Mouse (Mus musculus) heart, adult 2 months (tissue): ENCODE measurements at regions not wholly inside any gene's neighbourhood (a gene's known extent, or its start where the extent isn't known, plus 50 kb on each side); places are given as distances from the start of the nearest gene placed in this dataset.

ENCODE experiments used
- DNase-seq, 2 experiments: peaks; one replicate each; pipeline ENCODE4 v3.0.0; 2021
- H3K27ac ChIP-seq: fragments of 200-600 bp; 2 replicates; pipeline ENCODE4 v1.8.1; 2022
- H3K27me3 ChIP-seq: fragments of 200-500 bp; 2 replicates; pipeline ENCODE4 v1.6.1; 2012; ENCODE audit warnings: mild to moderate bottlenecking, low read length, inconsistent platforms, mixed read lengths; ENCODE audit not compliant: control insufficient read depth, insufficient read depth
- H3K36me3 ChIP-seq: fragments of 200-500 bp; 2 replicates; pipeline ENCODE4 v1.6.1; 2012; ENCODE audit warnings: low read length, inconsistent platforms; ENCODE audit not compliant: control insufficient read depth, insufficient read depth
- H3K4me1 ChIP-seq: fragments of 200-500 bp; 2 replicates; pipeline ENCODE4 v1.6.1; 2011; ENCODE audit warnings: low read length; ENCODE audit not compliant: control insufficient read depth, insufficient read depth
- H3K4me3 ChIP-seq: fragments of 200-600 bp; 2 replicates; pipeline ENCODE4 v1.8.1; 2022
- H3K79me2 ChIP-seq: fragments of 200-500 bp; replicated peaks from 2 replicates; pipeline ENCODE4 v1.6.1; 2012; ENCODE audit warnings: mild to moderate bottlenecking, inconsistent platforms, low read length, moderate library complexity, mixed read lengths; ENCODE audit not compliant: control insufficient read depth, insufficient read depth
- H3K9ac ChIP-seq: fragments of 200-500 bp; 2 replicates; pipeline ENCODE4 v1.6.1; 2012; ENCODE audit warnings: low read depth, mild to moderate bottlenecking, control low read depth, inconsistent platforms, low read length, mixed read lengths
- CTCF ChIP-seq: fragments of 200-600 bp; IDR thresholded peaks from 2 replicates; pipeline ENCODE4 v1.8.1; 2022; ENCODE audit warnings: antibody characterized with exemption, mild to moderate bottlenecking, moderate library complexity
- EP300 ChIP-seq: fragments of 200-500 bp; IDR thresholded peaks from 2 replicates; pipeline ENCODE4 v1.6.1; 2011; ENCODE audit warnings: low read depth, low read length, control low read depth; ENCODE audit not compliant: insufficient read depth
- POLR2A ChIP-seq: fragments of 200-500 bp; IDR thresholded peaks from 2 replicates; pipeline ENCODE4 v1.6.1; 2011; ENCODE audit warnings: mild to moderate bottlenecking, low read depth, low read length, control low read depth; ENCODE audit not compliant: insufficient read depth
- WGBS: fragments of 180-500 bp; shearing (Covaris S2); methylation state at CpG from one replicate; pipeline ENCODE4 v1.1.7; 2018; 5-methylcytosine and 5-hydroxymethylcytosine counted together
- intact Hi-C: fragments of 180-260 bp; cut with DNase I; formaldehyde crosslinking; loops from one replicate; pipeline ENCODE4 v1.15.1; 2025

- Histone ChIP-seq H3K36me3 (no peaks in the 10 kb centered on the region), H3K4me1 (no peaks in the 10 kb centered on the region), H3K27ac (no peak overlapping the region), H3K79me2 (no peaks in the 10 kb centered on the region), H3K4me3 (no peak overlapping the region), H3K27me3 (no peaks in the 10 kb centered on the region), H3K9ac (no peak overlapping the region)
- WGBS = 87% methylated on average over 3 of the region's 3 CpGs
- intact Hi-C loops = no loop called here
- TF ChIP-seq CTCF = no peak
- no peak for TF ChIP-seq POLR2A
- no peak for TF ChIP-seq EP300
- no peak for DNase-seq
Measured at GRCm38 (mm10) chr11:56201844-56202243, 161.0 kb upstream of the Nmur2 start.

GRCm38 (mm10) chr11:56195316-56195715, 154.5 kb upstream of the Nmur2 start:
- H3K36me3 ChIP-seq = no peaks in the 10 kb centered on the region
- no peak overlapping the region for H3K4me3 ChIP-seq
- 67% methylated on average over 3 of the region's 3 CpGs for WGBS
- TF ChIP-seq EP300 = no peak
- no peak for TF ChIP-seq CTCF
- TF ChIP-seq POLR2A = no peak
- DNase-seq = no peak
- no peak overlapping the region for H3K27ac ChIP-seq
- H3K9ac ChIP-seq = no peak overlapping the region
- no peaks in the 10 kb centered on the region for H3K4me1 ChIP-seq
- H3K27me3 ChIP-seq = no peaks in the 10 kb centered on the region; the same call in 1 of the 2 replicates
- intact Hi-C loops = no loop called here
- H3K79me2 ChIP-seq = no peaks in the 10 kb centered on the region

GRCm38 (mm10) chr11:56193426-56193825, 152.6 kb upstream of the Nmur2 start:
- DNase-seq = no peak
- 38% methylated on average over 2 of the region's 2 CpGs for WGBS
- H3K36me3 ChIP-seq = no peaks in the 10 kb centered on the region
- no peak overlapping the region for H3K27ac ChIP-seq
- H3K4me1 ChIP-seq = no peaks in the 10 kb centered on the region
- H3K79me2 ChIP-seq = no peaks in the 10 kb centered on the region
- intact Hi-C loops = no loop called here
- H3K9ac ChIP-seq = no peak overlapping the region
- H3K4me3 ChIP-seq = no peak overlapping the region
- H3K27me3 ChIP-seq = no peaks in the 10 kb centered on the region; the same call in 1 of the 2 replicates
- TF ChIP-seq POLR2A (no peak), EP300 (no peak), CTCF (no peak)

- DNase-seq = no peak
- H3K27me3 ChIP-seq = no peaks in the 10 kb centered on the region
- 85% methylated on average over 1 of the region's 1 CpGs for WGBS
- no peak overlapping the region for H3K9ac ChIP-seq
- TF ChIP-seq POLR2A (no peak), CTCF (0 out of 2 replicates have a peak, but pooled peaks have one; percentile 2)
- intact Hi-C loops = no loop called here
- no peaks in the 10 kb centered on the region for H3K79me2 ChIP-seq
- H3K4me1 ChIP-seq = peaks cover 2% of the 10 kb centered on the region; the same call in 1 of the 2 replicates
- H3K4me3 ChIP-seq = no peak overlapping the region
- H3K36me3 ChIP-seq = no peaks in the 10 kb centered on the region
- no peak overlapping the region for H3K27ac ChIP-seq
Measured at GRCm38 (mm10) chr11:56173895-56174294, 133.1 kb upstream of the Nmur2 start.

- H3K79me2 ChIP-seq = no peaks in the 10 kb centered on the region
- H3K27ac ChIP-seq = no peak overlapping the region
- TF ChIP-seq CTCF = no peak
- no peak for TF ChIP-seq EP300
- no peak for TF ChIP-seq POLR2A
- no peaks in the 10 kb centered on the region for H3K36me3 ChIP-seq
- H3K4me1 ChIP-seq = peaks cover 2% of the 10 kb centered on the region; the same call in 1 of the 2 replicates
- no peak for DNase-seq
- intact Hi-C loops = no loop called here
- 66% methylated on average over 3 of the region's 3 CpGs for WGBS
- H3K4me3 ChIP-seq = no peak overlapping the region
- H3K27me3 ChIP-seq = no peaks in the 10 kb centered on the region
- no peak overlapping the region for H3K9ac ChIP-seq
Measured at GRCm38 (mm10) chr11:56173246-56173645, 132.4 kb upstream of the Nmur2 start.

GRCm38 (mm10) chr11:56169576-56169975, 128.8 kb upstream of the Nmur2 start:
- Histone ChIP-seq H3K27ac (no peak overlapping the region), H3K4me1 (peaks cover 2% of the 10 kb centered on the region; the same call in 1 of the 2 replicates), H3K79me2 (no peaks in the 10 kb centered on the region), H3K27me3 (no peaks in the 10 kb centered on the region), H3K36me3 (no peaks in the 10 kb centered on the region), H3K4me3 (no peak overlapping the region), H3K9ac (no peak overlapping the region)
- WGBS = 55% methylated on average over 9 of the region's 9 CpGs
- no peak for TF ChIP-seq CTCF
- TF ChIP-seq EP300 = no peak
- TF ChIP-seq POLR2A = no peak
- intact Hi-C loops = no loop called here
- DNase-seq = no peak
